Mouse (Mus musculus): ENCODE measurements around the gene Fam151b.

Gene Fam151b

GRCm38 (mm10) chr13:92483852-92484463 is at the start of gene Fam151b:
Fam151b (minus strand) TSS chr13:92484015.
- DNase-seq (ENCODE audit: low spot score): peak; percentile 85

- DNase-seq (ENCODE audit: low spot score): no peak
Observed at GRCm38 (mm10) chr13:92532216-92532615, 48.4 kb upstream of the Fam151b start.

- DNase-seq (ENCODE audit: low spot score): no peak
Observed at GRCm38 (mm10) chr13:92531237-92531636, 47.4 kb upstream of the Fam151b start.

GRCm38 (mm10) chr13:92530721-92531211 is 47.0 kb upstream of the Fam151b start, which contains the start of gene Zfyve16:
Zfyve16 (minus strand) TSS chr13:92530868.
- DNase-seq (ENCODE audit: low spot score): peak; percentile 92

GRCm38 (mm10) chr13:92529828-92530720 is 46.3 kb upstream of the Fam151b start:
- no peak for DNase-seq (ENCODE audit: low spot score)

GRCm38 (mm10) chr13:92523178-92523813 is 39.5 kb upstream of the Fam151b start:
- no peak for DNase-seq (ENCODE audit: low spot score)

- DNase-seq (ENCODE audit: low spot score): no peak
Observed at GRCm38 (mm10) chr13:92504871-92505270, 21.1 kb upstream of the Fam151b start.

- DNase-seq (ENCODE audit: low spot score): no peak
Observed at GRCm38 (mm10) chr13:92491923-92492322, 8.1 kb upstream of the Fam151b start.

- DNase-seq (ENCODE audit: low spot score): no peak
Observed at GRCm38 (mm10) chr13:92490817-92491216, 7.0 kb upstream of the Fam151b start.

- peak; percentile 26 for DNase-seq (ENCODE audit: low spot score)
Observed at GRCm38 (mm10) chr13:92483348-92483747, 467 bp downstream of the Fam151b start.

- DNase-seq (ENCODE audit: low spot score): no peak
Observed at GRCm38 (mm10) chr13:92470151-92470550, 13.7 kb downstream of the Fam151b start.

- no peak for DNase-seq (ENCODE audit: low spot score)
Observed at GRCm38 (mm10) chr13:92469381-92469780, 14.4 kb downstream of the Fam151b start.

- no peak for DNase-seq (ENCODE audit: low spot score)
Observed at GRCm38 (mm10) chr13:92467891-92468290, 15.9 kb downstream of the Fam151b start.

- no peak for DNase-seq (ENCODE audit: low spot score)
Observed at GRCm38 (mm10) chr13:92464698-92465097, 19.1 kb downstream of the Fam151b start.

GRCm38 (mm10) chr13:92446872-92447271 is 36.9 kb downstream of the Fam151b start:
- no peak for DNase-seq (ENCODE audit: low spot score)

GRCm38 (mm10) chr13:92440286-92440685 is 43.5 kb downstream of the Fam151b start:
- no peak for DNase-seq (ENCODE audit: low spot score)

- DNase-seq (ENCODE audit: low spot score): no peak
Observed at GRCm38 (mm10) chr13:92438656-92439055, 45.2 kb downstream of the Fam151b start.

GRCm38 (mm10) chr13:92427351-92427855 is 56.4 kb downstream of the Fam151b start:
- DNase-seq (ENCODE audit: low spot score): no peak

GRCm38 (mm10) chr13:92426294-92427051 is 57.3 kb downstream of the Fam151b start:
- DNase-seq (ENCODE audit: low spot score): no peak

- peak; percentile 45 for DNase-seq (ENCODE audit: low spot score)
Observed at GRCm38 (mm10) chr13:92425758-92426264, 58.0 kb downstream of the Fam151b start, which contains the start of gene Ankrd34b. Ankrd34b (plus strand) TSS chr13:92425896.

- no peak for DNase-seq (ENCODE audit: low spot score)
Observed at GRCm38 (mm10) chr13:92423711-92424110, 60.1 kb downstream of the Fam151b start.
